Mouse (Mus musculus) erythroblast, embryonic 14.5 days (primary cell): ENCODE measurements at regions not wholly inside any gene's neighbourhood (a gene's known extent, or its start where the extent isn't known, plus 50 kb on each side); places are given as distances from the start of the nearest gene placed in this dataset.

ENCODE experiments used
- GATA1 ChIP-seq: IDR thresholded peaks from 2 replicates; pipeline ENCODE4 v1.6.1; 2012; ENCODE audit warnings: low read length, inconsistent platforms, mixed read lengths
- TAL1 ChIP-seq: IDR thresholded peaks from 3 replicates; pipeline ENCODE4 v1.6.1; 2012; ENCODE audit warnings: low read length, inconsistent platforms, mixed read lengths

- TF ChIP-seq GATA1 (no peak), TAL1 (no peak)
These were observed 55.6 kb upstream of the Mbnl1 start for GRCm38 (mm10) chr3:60417001-60417400.
